Mouse (Mus musculus): ENCODE results near the gene Col4a3bp. TPM values are rescaled to one million over a fixed set of nuclear protein-coding genes. Genes with fewer than 3 reads are reported as not detected.

Col4a3bp gene
- polyA plus RNA-seq, 1 experiment from 2014 or later: 6.5 TPM

- Histone ChIP-seq H3K4me3 (ENCODE audit: low read depth, low read length) (no peak overlapping the region), H3K36me3 (ENCODE audit: control insufficient read depth, insufficient read depth, low read length) (no peaks in the 10 kb centered on the region), H3K9ac (ENCODE audit: low read length) (no peak overlapping the region), H3K27ac (replicated peaks; ENCODE audit: low read depth, low read length) (no peak overlapping the region), H3K4me2 (ENCODE audit: low read depth, severe bottlenecking) (no peak overlapping the region), H3K4me1 (ENCODE audit: control insufficient read depth, insufficient read depth, low read length) (no peaks in the 10 kb centered on the region), H3K27me3 (ENCODE audit: control insufficient read depth, insufficient read depth, low read length) (no peaks in the 10 kb centered on the region), H3K9me3 (ENCODE audit: control insufficient read depth, low read length) (no peaks in the 10 kb centered on the region)
- WGBS: 68% methylated on average over 1 of the region's 1 CpGs
- DNase-seq (ENCODE audit: low spot score) (no peak), ATAC-seq (ENCODE audit: insufficient number of reproducible peaks, low FRiP score, low TSS enrichment, low read depth) (no peak)
Observed at GRCm38 (mm10) chr13:96677071-96677470, 134.7 kb downstream of the Col4a3bp start.

- WGBS: 84% methylated on average over 6 of the region's 6 CpGs
- Histone ChIP-seq H3K27me3 (ENCODE audit: control insufficient read depth, insufficient read depth, low read length) (no peaks in the 10 kb centered on the region), H3K4me2 (ENCODE audit: low read depth, severe bottlenecking) (no peak overlapping the region), H3K4me1 (ENCODE audit: control insufficient read depth, insufficient read depth, low read length) (no peaks in the 10 kb centered on the region), H3K4me3 (ENCODE audit: low read depth, low read length) (no peak overlapping the region), H3K9me3 (ENCODE audit: control insufficient read depth, low read length) (no peaks in the 10 kb centered on the region), H3K36me3 (ENCODE audit: control insufficient read depth, insufficient read depth, low read length) (no peaks in the 10 kb centered on the region), H3K27ac (replicated peaks; ENCODE audit: low read depth, low read length) (no peak overlapping the region), H3K9ac (ENCODE audit: low read length) (no peak overlapping the region)
- DNase-seq (ENCODE audit: low spot score) (no peak), ATAC-seq (ENCODE audit: insufficient number of reproducible peaks, low FRiP score, low TSS enrichment, low read depth) (no peak)
Observed at GRCm38 (mm10) chr13:96678616-96679015, 136.2 kb downstream of the Col4a3bp start.

DNA sequence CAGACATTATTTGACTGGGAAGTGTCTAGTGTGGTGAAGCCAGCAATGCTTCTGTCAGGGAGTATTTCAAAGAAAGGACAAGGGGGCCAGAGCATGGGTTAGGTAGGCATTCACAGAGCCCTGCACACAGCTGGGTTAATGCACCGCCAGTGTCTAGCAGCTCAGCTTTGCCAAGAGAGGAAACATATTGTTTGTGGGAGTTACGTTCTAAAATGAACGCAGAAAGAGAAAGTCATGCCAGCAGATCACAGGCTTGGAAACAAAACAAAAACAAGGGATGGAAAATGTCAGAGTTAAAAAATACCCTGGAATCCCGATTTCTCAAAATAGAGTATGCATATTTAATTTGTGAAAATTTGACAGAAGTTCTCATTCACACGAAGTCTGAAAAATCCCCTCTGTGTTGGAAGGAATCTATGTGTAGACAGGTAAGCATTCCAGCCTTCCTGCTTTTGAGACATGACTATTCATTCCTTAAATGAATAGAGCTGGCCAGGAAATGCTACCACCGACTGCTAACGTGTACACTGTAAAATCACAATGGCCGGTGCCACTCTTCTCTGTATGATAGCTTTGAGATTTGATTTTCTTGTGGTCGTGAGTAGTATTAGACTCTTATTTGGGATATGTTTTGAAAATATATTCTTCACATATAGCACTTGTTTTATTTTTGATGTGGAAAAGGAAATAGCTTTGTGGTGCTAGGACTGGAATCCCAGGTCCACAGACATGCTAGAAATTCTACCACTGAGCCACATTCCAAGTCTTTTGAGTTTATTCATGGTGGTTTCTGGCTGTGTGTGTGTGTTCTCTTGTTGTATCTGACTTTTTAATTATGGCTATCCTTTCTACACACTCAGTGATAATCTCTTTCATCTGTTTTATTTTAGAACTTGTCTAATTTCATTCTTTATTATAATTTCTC is 138.0 kb downstream of the Col4a3bp start:
- Histone ChIP-seq H3K4me2 (ENCODE audit: low read depth, severe bottlenecking) (no peak overlapping the region), H3K9ac (ENCODE audit: low read length) (no peak overlapping the region), H3K27ac (replicated peaks; ENCODE audit: low read depth, low read length) (no peak overlapping the region), H3K4me1 (ENCODE audit: control insufficient read depth, insufficient read depth, low read length) (no peaks in the 10 kb centered on the region), H3K36me3 (ENCODE audit: control insufficient read depth, insufficient read depth, low read length) (no peaks in the 10 kb centered on the region), H3K27me3 (ENCODE audit: control insufficient read depth, insufficient read depth, low read length) (no peaks in the 10 kb centered on the region), H3K9me3 (ENCODE audit: control insufficient read depth, low read length) (no peaks in the 10 kb centered on the region), H3K4me3 (ENCODE audit: low read depth, low read length) (no peak overlapping the region)
- 90% methylated on average over 9 of the region's 9 CpGs for WGBS
- no peak for DNase-seq (ENCODE audit: low spot score)
- no peak for ATAC-seq (ENCODE audit: insufficient number of reproducible peaks, low FRiP score, low TSS enrichment, low read depth)

DNA sequence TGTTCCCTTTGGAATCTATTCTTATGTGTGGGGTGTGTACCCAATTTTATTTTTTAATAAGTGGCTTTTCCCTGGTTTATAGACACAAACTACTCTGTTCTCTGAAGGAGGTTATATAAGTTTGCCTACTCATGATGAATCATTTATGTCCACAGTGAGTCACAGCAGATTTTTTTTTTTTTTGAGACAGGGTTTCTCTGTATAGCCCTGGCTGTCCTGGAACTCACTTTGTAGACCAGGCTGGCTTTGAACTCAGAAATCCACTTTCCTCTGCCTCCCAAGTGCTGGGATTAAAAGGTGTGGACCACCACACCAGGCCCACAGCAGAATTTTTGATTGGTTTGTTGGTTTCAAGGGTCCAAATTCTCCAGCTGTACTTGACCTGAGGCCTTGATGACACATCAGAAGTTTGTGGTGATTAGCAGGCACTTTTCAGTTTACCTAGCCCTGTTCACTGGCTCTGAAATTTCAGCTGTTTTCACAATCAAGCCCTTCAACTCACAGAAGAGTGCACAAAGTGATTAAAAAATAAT is 138.7 kb downstream of the Col4a3bp start:
- Histone ChIP-seq H3K36me3 (ENCODE audit: control insufficient read depth, insufficient read depth, low read length) (no peaks in the 10 kb centered on the region), H3K27ac (replicated peaks; ENCODE audit: low read depth, low read length) (no peak overlapping the region), H3K4me1 (ENCODE audit: control insufficient read depth, insufficient read depth, low read length) (no peaks in the 10 kb centered on the region), H3K4me3 (ENCODE audit: low read depth, low read length) (no peak overlapping the region), H3K27me3 (ENCODE audit: control insufficient read depth, insufficient read depth, low read length) (no peaks in the 10 kb centered on the region), H3K4me2 (ENCODE audit: low read depth, severe bottlenecking) (no peak overlapping the region), H3K9me3 (ENCODE audit: control insufficient read depth, low read length) (no peaks in the 10 kb centered on the region), H3K9ac (ENCODE audit: low read length) (no peak overlapping the region)
- ATAC-seq (ENCODE audit: insufficient number of reproducible peaks, low FRiP score, low TSS enrichment, low read depth): no peak
- no peak for DNase-seq (ENCODE audit: low spot score)

GRCm38 (mm10) chr13:96684779-96685178 is 142.4 kb downstream of the Col4a3bp start:
- no peak overlapping the region for H3K27ac ChIP-seq (replicated peaks; ENCODE audit: low read depth, low read length)

GRCm38 (mm10) chr13:96687261-96687660 is 144.8 kb downstream of the Col4a3bp start:
- Histone ChIP-seq H3K4me1 (ENCODE audit: control insufficient read depth, insufficient read depth, low read length) (no peaks in the 10 kb centered on the region), H3K9ac (ENCODE audit: low read length) (no peak overlapping the region), H3K4me3 (ENCODE audit: low read depth, low read length) (no peak overlapping the region), H3K9me3 (ENCODE audit: control insufficient read depth, low read length) (no peaks in the 10 kb centered on the region), H3K4me2 (ENCODE audit: low read depth, severe bottlenecking) (no peak overlapping the region), H3K36me3 (ENCODE audit: control insufficient read depth, insufficient read depth, low read length) (no peaks in the 10 kb centered on the region), H3K27me3 (ENCODE audit: control insufficient read depth, insufficient read depth, low read length) (no peaks in the 10 kb centered on the region), H3K27ac (replicated peaks; ENCODE audit: low read depth, low read length) (no peak overlapping the region)
- DNase-seq (ENCODE audit: low spot score): no peak
- WGBS: 92% methylated on average over 9 of the region's 9 CpGs
- no peak for ATAC-seq (ENCODE audit: insufficient number of reproducible peaks, low FRiP score, low TSS enrichment, low read depth)

More at GRCm38 (mm10) chr13:96684779-96685178, 142.4 kb downstream of the Col4a3bp start:
- ATAC-seq (ENCODE audit: insufficient number of reproducible peaks, low FRiP score, low TSS enrichment, low read depth): no peak
- Histone ChIP-seq H3K4me1 (ENCODE audit: control insufficient read depth, insufficient read depth, low read length) (no peaks in the 10 kb centered on the region), H3K9me3 (ENCODE audit: control insufficient read depth, low read length) (no peaks in the 10 kb centered on the region), H3K36me3 (ENCODE audit: control insufficient read depth, insufficient read depth, low read length) (no peaks in the 10 kb centered on the region), H3K9ac (ENCODE audit: low read length) (no peak overlapping the region), H3K4me2 (ENCODE audit: low read depth, severe bottlenecking) (no peak overlapping the region), H3K27me3 (ENCODE audit: control insufficient read depth, insufficient read depth, low read length) (no peaks in the 10 kb centered on the region), H3K4me3 (ENCODE audit: low read depth, low read length) (no peak overlapping the region)
- DNase-seq (ENCODE audit: low spot score): no peak
- 83% methylated on average over 5 of the region's 5 CpGs for WGBS

Other genes with a start within 250 kb of the Col4a3bp start
- 22.6 and 23.9 TPM in 2 replicates for gene Poc5, start 154.3 kb upstream of the Col4a3bp start, polyA plus RNA-seq (2014; fragmentation: Nextera tagmentation; extraction: Ambion mirVana)
- 0.11 TPM in 1 of 2 replicates, not detected in the other for gene Ankdd1b, start 71.4 kb upstream of the Col4a3bp start, polyA plus RNA-seq (2014; fragmentation: Nextera tagmentation; extraction: Ambion mirVana)
- gene Gm17622, start 51.9 kb upstream of the Col4a3bp start, polyA plus RNA-seq (2014; fragmentation: Nextera tagmentation; extraction: Ambion mirVana): not detected in 2 replicates
- 8.9 and 11.3 TPM in 2 replicates for gene Polk, start within 50 bp of the Col4a3bp start, polyA plus RNA-seq (2014; fragmentation: Nextera tagmentation; extraction: Ambion mirVana)
- 132 and 142 TPM in 2 replicates for gene Hmgcr, start 128.3 kb downstream of the Col4a3bp start, polyA plus RNA-seq (2014; fragmentation: Nextera tagmentation; extraction: Ambion mirVana)
- not detected in 2 replicates for gene Ankrd31, start 205.7 kb downstream of the Col4a3bp start, polyA plus RNA-seq (2014; fragmentation: Nextera tagmentation; extraction: Ambion mirVana)

All from limb, embryonic 11.5 days (tissue).